Mouse (Mus musculus) spleen, postnatal 36 days (tissue): ENCODE data around the gene Gsto2.

Experiments used
- DNase-seq, 2 experiments: peaks; one replicate each; pipeline ENCODE4 v3.0.0; 2022; ENCODE audit warnings: low spot score in 2 of 2, mixed read lengths in 1 of 2

The Gsto2 gene

GRCm38 (mm10) chr19:47891562-47892312, 26.4 kb downstream of the Gsto2 start:
- DNase-seq: no peak

GRCm38 (mm10) chr19:47893092-47893491, 27.8 kb downstream of the Gsto2 start:
- no peak for DNase-seq

GRCm38 (mm10) chr19:47898472-47899079, 33.2 kb downstream of the Gsto2 start:
- DNase-seq: no peak

GRCm38 (mm10) chr19:47900012-47900411, 34.7 kb downstream of the Gsto2 start:
- no peak for DNase-seq

- no peak for DNase-seq
Observed at GRCm38 (mm10) chr19:47900558-47900957, 35.2 kb downstream of the Gsto2 start.

- DNase-seq: no peak
Observed at GRCm38 (mm10) chr19:47902316-47903201, 37.2 kb downstream of the Gsto2 start.

GRCm38 (mm10) chr19:47903679-47904078, 38.3 kb downstream of the Gsto2 start:
- no peak for DNase-seq

GRCm38 (mm10) chr19:47905081-47905480, 39.7 kb downstream of the Gsto2 start:
- no peak for DNase-seq

- DNase-seq: peak; percentile 54 to 75
Observed at GRCm38 (mm10) chr19:47905603-47906002, 40.3 kb downstream of the Gsto2 start.

- DNase-seq: no peak
Observed at GRCm38 (mm10) chr19:47907596-47907995, 42.3 kb downstream of the Gsto2 start.

GRCm38 (mm10) chr19:47908961-47909371, 43.6 kb downstream of the Gsto2 start:
- DNase-seq: no peak

- DNase-seq: peak; percentile 33 to 36
Observed at GRCm38 (mm10) chr19:47909387-47910116, 44.2 kb downstream of the Gsto2 start.

GRCm38 (mm10) chr19:47910117-47910618, 44.8 kb downstream of the Gsto2 start:
- peak; percentile 51 to 59 for DNase-seq

GRCm38 (mm10) chr19:47910751-47911150, 45.4 kb downstream of the Gsto2 start:
- DNase-seq: no peak

- DNase-seq: no peak
Observed at GRCm38 (mm10) chr19:47913344-47913743, 48.0 kb downstream of the Gsto2 start.

GRCm38 (mm10) chr19:47914191-47914590, 48.9 kb downstream of the Gsto2 start:
- DNase-seq: no peak

- DNase-seq: peak; percentile 24 to 39
Observed at GRCm38 (mm10) chr19:47915251-47915650, 49.9 kb downstream of the Gsto2 start.

GRCm38 (mm10) chr19:47917396-47917795, 52.1 kb downstream of the Gsto2 start:
- no peak for DNase-seq

GRCm38 (mm10) chr19:47918016-47918415, 52.7 kb downstream of the Gsto2 start:
- DNase-seq: no peak

- DNase-seq: peak; percentile 60 to 68
Observed at GRCm38 (mm10) chr19:47918455-47919101, 53.2 kb downstream of the Gsto2 start.
